Mouse (Mus musculus) cerebellum, postnatal 25 days (tissue): Measurements from ENCODE around the gene Zfp189.
A peak's percentile ranks its signal among the peaks of the same experiment; 100 is the strongest.
"Not testable (repeated sequence)": the region's sequence is repeated elsewhere in the genome, so short reads cannot be mapped to it uniquely, and the experiment has no call there.

Source experiments
- DNase-seq, 2 experiments: peaks; one replicate each; pipeline ENCODE4 v3.0.0; 2021; ENCODE audit warnings: mixed read lengths in 2 of 2

The Zfp189 gene

DNA sequence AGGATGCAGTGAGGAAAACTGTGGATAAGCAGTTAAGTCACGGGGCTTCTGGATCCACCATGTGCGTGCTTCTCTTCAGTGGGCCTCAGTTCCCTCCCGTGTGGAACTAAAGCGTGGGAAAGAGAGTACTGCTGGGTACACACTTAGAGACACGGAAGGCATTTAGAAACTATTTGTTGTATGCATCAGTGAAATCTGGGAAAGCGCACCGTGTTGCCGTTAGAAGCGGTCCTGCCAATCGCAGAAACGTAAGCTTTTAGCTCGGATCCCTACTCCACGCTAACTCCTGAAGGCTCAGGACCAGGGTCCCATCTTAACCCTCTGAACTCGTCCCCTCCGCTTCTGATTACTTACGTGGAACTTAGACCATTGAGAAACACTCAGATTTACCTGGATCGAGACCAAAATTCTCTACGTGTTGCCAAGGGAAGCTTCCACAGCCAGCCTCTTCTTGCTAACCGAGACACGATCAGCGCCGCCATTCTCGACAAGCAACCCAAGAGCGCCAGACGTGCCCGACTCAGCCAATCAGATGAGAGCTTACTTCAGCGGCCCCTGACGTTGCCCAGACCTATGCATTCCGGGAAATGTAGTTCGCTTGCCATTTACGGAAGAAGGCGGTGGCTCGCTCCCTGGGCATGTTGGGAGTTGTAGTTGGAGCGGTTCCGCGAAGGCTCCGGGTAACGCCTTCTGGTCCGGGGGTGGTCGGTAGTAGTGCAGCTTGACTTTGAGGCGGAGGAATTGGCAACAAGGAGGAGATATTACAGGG is at the start of gene Zfp189, which contains the start of gene Mrpl50:
Gene Zfp189, plus strand, starts transcription at position 605 of the 769 bp plus-strand sequence.
Gene Mrpl50, minus strand, starts transcription at position 522 of the 769 bp plus-strand sequence.
- peak; percentile 89 to 93 for DNase-seq

DNA sequence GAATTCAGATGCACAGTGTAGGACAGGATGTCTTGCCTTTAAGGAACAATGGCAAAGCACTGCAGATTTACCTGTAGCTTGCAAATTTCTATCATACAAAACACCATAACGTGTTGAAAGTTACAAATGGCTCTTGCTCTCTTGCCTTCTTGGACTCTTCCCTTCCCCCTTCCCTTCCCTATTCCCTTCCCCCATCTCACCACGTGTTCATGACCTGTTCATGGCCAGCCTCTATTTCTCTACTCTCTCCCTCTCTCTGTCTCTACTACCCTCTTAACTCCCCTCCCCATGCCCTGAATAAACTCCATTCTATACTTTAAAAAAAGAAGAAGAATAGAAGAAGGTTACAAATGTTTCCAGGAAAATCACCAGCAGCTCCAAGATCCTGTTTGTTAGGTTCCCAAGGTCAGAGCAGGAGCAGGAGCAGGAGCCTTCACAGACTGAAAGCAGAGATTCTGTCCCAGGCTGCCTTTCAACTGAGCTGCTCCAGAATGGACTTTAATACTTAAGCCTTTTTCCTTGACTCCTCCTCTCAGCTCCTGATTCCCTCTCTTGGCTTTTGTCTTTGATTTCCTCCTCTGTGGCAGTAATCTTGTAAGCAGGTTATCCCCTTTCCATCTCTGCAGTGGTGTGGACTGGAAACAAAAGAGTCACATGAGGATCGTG is 47.4 kb upstream of the Zfp189 start, which contains the start of gene Acnat1:
Gene Acnat1, minus strand, starts transcription at position 478 of the 666 bp plus-strand sequence.
- no peak for DNase-seq

DNA sequence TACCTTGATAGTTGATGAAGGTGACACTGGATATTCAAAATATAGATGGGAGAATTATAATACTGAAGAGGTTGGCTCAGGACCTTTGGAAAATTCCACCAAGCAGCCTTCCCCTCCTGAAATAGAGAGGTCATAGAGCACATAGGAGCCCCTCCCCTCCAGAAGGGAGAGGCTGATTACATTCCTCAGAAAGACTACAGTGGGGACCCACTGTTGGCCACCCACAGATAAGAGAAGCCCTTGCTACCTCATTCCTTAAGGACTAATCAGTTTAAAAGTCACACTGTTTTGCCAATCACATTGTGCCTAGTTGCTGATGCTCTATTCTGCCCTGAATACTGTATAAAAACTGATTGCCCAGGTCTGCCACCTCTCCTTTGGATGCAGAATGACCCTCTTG is 46.4 kb upstream of the Zfp189 start:
- no peak for DNase-seq

DNA sequence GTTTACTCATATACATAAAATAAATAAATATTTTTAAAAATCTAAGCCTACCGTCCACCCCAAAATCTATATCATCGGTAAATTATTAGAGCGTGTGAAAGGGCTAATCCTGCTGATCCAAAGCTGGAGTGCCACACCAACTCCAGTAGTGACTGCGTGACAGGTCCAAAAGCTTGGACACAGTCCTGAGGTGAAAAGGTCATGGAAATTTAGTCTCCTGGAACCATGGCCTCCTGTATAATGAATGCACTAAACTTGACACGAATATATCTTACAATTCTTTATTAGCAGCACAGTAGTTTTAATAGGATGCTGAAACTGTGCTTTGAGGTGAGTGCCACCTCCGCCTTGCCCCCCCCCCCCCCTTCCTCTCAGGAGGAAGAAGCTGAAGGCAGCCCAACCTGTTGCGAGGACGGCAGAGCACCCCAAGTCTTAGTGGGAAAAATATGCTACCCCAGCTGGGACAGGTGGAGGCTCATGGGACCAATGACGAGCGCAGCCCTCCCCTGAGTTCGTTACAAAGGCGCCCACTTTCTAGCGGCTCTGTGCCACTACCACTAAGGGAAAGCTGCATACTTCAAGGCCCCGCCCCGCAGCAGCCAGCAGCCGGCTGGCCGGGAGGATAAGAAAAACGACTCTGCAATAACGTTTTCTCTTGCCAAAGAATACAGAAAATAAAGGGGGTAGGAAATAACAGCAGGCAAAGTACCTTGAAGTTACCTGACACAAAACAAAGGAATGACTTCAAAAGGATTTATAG is 42.7 kb upstream of the Zfp189 start:
- DNase-seq: no peak

DNA sequence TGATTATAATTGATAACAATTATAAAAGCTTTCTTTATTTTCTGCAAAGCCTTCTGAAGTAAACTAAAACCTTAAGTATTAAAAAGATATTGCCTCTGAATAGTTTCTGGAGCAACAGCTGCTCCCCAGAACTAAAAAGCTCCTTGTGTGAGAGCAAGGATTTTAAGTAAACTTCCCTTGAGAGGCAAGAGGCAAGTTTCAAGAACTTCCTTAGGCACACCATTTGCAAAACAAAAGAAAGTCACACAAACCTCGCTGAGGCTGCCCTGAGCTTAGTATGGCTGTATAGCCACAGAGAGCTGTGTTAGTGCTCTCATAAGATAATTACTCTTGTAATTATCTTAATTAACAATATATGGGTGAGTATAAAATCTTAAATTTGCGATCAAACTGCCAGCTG is 41.9 kb upstream of the Zfp189 start:
- not testable (repeated sequence) for DNase-seq

DNA sequence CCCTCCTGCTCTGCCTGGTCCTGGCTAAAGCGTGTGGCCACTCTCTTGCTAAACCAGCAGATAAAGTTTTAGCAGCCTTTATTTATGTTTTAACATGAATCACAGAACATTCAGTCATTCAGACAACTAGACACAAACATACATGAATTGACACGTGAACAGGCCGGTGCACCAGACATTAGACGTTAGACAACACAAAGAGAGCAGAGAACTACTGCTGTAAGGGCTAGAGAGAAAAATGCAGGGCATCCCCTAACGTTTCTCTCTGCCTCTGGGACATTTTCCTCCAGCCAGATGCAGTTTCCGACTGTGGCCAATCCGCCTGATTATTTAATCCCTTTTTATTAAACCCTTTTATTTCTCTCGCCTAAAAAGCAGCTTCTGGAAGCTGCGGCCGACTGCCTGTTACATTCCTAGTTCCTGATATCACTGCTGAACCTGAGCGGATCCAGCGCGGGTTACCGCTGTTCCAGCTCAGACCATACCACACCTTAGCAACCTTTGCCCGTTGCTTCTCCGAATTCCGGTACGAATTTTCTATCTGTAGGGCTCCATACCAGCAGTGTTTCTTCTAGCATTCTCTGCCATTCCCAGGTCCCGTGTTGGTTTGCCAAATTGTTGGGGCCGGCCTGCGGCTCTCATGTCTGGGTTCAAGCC is 40.7 kb upstream of the Zfp189 start:
- no peak for DNase-seq

DNA sequence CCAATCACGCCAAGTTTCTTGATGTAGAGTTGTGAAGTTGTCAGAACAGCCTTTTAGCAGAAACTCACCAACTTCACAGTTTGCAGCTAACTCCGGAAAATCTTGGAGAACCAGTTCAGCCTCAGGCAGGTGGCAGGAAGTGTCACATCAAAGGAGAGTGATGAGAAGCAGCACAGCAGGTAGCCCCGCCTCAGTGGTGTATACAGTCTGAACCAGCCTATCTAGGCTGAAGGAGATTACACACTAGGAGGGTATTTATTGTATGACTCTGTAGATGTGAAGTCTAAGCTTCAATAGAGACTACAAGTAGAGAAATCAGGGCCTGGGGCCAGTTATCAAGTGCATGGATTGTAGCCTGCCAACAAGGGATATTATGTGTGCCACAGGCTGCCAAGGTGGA is 40.1 kb upstream of the Zfp189 start:
- no peak for DNase-seq

DNA sequence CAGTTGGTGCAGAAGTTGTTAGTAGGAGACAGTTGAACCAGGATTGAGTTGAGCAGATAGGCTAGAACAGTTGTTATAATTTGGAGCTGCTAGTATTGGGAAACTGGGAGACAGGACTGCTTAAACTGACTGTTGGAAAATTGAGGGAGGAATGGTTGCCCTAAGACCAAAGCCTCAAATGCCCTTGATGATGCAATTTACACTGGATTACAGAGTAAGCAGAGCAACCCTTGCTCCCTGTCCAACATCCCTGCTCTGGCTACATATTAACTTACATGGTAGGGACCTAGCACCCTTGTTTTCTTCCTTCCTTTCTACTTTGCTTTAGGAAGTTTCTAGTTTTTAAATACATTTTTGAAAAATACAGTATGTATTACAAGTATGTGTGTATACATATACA is 35.5 kb upstream of the Zfp189 start:
- DNase-seq: no peak

DNA sequence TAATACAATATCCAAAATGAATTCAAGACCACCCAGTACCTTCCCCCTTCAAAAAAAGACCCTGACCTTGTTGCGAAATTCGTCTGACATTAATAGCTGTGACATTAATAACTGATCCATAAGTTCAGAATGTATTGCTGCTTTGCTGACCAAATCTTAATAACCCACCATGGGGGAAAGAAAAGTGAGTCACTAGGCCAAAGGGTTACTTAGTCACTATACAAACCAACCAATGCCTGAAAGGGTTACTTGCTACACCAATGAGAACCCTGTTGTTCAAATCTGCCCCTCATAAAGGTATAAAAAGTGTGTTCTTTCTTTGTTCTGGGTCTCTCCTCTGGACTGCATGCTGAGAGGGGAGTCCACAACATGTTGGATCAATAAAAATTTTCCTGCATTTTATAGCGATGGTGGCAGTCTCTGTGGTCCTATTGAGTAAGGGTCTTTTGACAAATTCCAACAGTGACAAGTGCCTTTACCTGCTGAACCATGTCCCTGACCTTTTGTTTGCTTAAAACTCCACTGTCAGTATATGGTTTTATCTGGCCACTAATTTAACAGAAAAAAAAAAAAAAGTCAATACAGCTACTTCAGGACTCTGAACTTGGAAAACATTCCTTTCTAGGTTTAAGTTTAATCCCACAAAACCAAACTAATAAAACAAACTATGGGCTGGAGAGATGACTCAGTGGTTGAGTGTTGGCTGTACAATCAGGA is 34.9 kb upstream of the Zfp189 start:
- not testable (repeated sequence) for DNase-seq

DNA sequence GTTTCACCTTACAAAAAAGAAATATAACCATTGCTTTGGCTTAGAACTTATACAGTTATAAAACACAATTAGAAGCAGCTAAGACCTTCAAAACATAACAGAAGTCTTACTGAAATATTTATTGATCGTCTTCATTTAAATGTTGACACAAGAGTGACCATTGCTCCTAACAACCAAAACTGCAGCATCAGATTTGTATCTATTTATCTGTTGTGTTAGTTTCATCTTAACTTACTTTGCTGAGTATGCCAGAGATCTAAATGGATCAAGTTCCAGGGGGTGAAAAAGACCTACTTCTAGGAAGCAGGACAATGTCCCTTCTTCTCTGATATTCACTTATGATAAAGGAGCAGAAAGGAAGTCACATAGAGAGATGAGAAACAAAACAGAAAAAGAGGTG is 17.4 kb upstream of the Zfp189 start:
- no peak for DNase-seq

DNA sequence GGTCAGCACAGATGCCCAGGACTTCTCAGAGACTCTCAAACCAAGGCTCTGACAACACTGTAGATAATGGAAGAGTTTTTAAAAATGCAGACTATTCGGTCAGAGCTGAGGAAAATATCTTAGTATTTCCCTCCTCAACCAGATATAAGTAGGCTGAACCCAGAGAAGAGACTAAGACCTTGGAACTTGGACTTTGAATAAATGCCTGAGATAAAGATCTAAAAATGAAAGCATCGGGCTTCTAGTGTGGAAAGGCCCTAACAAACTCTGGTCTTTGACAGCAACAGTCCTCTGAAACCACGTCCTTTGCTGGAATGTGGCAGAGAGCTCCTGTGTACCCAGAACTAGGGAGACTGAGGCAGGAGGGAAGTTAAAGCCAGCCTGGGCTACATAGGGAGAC is 14.6 kb upstream of the Zfp189 start, which contains the start of gene Baat:
Gene Baat, minus strand, starts transcription at position 172 of the 400 bp plus-strand sequence.
- DNase-seq: no peak

DNA sequence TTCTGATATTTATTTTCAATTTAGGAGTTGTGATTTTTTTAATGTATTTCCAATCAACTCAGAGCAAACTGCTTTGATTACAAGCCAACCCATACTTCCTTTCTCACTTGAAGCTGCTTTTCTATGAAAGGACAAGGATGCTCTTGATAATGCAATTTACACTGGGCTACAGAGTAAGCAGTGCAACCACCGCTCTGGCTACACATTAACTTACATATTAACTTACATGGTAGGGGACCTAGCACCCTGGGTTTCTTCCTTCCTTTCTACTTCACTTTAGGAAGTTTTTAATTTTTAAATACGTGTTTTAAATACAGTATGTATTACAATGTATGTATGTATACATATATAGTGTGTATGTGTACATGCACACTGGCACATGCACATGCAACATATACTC is 11.8 kb upstream of the Zfp189 start:
- no peak for DNase-seq

DNA sequence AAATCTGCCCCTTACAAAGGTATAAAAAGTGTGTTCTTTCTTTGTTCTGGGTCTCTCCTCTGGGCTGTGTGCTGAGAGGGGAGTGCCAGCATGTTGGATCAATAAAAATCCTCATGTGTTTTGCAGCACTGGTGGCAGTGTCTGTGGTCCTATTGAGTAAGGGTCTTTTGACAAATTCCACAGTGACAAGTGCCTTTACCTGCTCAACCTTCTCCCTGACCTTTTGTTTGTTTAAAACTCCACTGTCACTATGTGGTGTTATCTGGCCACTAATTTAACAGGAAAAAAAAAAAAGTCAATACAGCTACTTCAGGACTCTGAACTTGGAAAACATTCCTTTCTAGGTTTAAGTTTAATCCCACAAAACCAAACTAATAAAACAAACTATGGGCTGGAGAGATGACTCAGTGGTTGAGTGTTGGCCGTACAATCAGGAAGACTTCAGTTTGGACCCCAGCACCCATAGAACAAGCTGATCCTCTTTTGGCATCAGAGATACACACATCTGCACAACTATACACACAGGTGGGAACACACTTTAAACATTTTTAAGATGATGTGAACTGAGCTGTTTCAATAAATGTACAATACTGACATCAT is 10.6 kb upstream of the Zfp189 start:
- DNase-seq: not testable (repeated sequence)

DNA sequence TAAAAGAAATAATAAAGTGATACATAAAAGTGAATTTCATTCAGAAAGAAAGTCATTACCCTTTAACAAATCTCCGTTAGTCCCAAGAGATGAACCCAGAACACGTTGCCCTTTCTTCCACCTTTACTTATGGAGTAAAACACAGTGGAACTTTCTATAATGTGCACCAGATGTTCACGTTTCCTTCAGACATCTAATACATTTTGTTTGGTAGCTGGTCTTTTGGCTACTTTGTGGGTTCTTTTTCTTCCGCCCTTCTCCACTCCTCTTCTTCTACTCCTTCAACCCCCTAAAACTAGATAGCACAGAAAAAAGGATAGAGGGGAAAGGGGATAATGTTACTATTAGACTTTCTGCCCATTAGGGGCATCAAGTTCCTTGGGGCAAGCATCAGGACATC is 8.3 kb upstream of the Zfp189 start:
- no peak for DNase-seq

DNA sequence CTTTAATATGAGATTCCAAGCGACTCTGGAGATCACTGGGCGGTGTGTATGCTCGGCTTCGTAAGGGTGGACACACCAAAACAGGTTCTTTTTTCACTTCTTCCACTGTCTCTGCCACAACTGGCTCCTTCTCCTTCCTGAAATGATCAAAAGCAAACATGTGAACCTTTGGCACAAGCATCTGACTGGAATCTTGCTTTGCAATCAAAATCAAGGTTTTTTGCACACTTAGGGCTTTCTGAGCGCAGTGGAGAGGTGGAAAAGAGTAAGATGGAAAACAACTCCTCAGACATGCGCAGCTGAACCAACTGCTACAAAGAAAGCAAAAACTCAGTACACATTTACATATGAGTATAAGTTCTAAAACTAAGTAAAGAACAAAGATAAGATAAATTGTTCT is 6.5 kb upstream of the Zfp189 start:
- no peak for DNase-seq

DNA sequence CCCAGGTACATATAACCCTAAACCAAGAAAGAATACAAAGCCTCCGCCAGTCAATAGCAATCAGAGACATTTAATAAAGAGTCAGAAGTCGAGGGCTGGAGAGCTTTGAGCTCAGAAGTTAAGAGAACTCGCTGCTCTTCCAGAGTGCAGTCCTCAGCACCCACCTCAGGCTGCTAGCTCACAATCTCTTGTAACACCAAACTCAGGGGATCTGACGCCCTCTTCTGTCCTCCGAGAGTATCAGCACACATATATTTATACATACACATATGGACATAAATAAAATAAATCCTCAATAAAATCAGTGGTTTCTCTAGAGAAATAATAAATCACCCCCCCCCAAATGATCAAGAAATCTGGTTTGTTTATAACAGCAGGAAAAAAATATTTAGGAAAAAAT is 1.5 kb upstream of the Zfp189 start:
- no peak for DNase-seq

DNA sequence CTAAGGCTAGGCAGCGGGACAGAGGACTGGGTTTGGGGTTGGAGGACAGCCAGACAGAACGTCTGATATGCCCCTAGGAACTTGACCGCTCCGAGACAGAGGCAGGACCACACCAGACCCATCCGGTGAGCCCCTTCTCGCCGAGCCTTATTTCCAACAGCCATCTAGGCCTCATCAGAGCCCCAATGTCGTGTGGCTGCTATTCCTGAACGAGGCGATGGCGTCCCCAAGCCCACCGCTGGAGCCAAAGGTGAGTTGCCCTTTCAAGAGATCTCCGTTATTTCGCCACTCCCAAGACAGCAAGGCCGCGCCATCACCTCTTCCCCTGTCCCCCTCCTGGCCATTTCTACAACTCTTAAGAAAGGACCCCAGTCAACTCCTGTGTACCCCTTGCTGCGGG is 370 bp downstream of the Zfp189 start:
- no peak for DNase-seq

DNA sequence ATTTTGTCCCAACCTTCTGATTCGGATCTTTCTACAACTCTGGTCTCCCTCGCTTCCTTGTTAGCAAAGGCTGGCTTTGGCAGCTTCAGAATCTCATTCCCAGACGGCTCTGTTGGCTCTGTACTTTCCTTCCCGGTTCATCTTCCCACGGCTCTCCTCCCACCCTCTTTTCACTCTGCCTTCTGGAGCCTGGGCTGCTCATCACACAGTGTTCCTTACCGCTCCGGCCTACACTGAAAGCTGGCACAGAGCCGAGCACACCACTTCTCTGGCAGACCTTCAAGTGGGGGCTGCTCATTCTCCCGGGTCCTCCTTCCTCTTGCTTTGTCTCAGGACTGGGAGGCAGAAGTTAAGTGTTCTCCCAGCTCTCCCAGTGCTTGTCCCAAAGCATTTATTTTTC is 1.6 kb downstream of the Zfp189 start:
- DNase-seq: peak; percentile 15 to 31

DNA sequence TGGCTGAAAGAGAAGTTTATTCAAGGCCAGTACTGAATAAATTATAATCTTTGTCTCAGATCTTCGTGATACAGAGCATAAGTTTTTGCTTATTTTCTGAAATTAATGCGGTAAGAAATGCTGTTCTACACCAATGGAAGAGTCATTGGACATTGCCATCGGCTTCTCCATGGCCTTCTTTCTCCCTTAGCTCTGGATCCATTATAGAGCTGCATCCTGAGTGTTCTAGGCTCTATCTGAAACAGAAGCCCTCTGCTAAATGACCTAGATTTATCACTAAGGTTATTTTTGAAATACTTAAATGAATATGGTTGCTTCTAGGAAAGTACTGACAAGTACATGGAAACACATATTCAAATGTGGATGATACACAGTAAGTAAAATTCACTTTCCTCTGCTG is 14.1 kb downstream of the Zfp189 start:
- no peak for DNase-seq

DNA sequence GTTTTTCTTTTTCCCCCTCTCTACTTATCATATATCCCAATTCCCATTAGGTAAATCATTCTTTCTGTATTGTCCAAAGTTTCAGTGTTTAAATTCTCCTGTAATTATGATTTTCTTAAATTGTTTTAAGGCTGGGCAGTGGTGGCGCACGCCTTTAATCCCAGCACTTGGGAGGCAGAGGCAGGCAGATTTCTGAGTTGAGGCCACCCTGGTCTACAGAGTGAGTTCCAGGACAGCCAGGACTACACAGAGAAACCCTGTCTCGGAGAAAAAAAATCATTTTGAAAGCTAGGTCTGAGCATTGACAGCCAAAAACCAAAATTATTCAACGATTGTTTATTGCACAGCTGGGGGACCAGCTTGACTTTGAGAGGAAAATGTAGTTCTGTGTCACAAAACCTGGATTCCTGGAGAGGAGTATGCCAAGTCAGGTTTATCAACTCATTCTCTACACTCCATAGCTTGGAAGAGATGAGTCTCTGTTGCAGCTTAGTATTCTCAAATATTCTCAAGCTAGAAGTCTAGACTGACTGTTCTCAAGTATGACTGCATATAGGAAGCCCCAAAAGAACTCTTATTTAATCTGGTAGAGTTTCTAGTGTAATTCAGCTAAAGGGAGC is 14.8 kb downstream of the Zfp189 start:
- DNase-seq: no peak

DNA sequence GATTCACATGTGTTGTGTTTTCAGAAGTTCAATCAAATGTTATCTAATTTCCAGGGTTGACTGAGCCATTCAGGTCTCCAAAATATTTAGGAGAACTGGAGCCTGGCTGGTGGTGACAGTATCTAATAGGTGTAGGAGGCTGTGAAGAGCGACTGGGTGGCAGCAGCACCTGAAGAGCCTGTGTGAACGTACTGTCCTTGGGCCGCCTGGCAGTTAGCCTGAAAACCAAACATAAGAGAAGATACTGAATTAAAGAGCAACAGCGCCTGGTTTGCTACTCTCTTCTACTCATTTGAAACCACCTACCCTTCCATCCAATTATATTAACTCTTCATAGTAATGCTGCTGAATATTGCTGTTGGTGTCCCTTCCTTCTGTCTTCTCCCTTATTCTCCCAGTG is 15.7 kb downstream of the Zfp189 start:
- no peak for DNase-seq
